Mouse (Mus musculus) neural tube, embryonic 12.5 days (tissue): ENCODE results near the gene Ecsit. TPM values are rescaled to one million over a fixed set of nuclear protein-coding genes. Genes with fewer than 3 reads are reported as not detected.
"Not testable (repeated sequence)": the region's sequence is repeated elsewhere in the genome, so short reads cannot be mapped to it uniquely, and the experiment has no call there.

ENCODE experiments used
- ATAC-seq: fragments of 200-750 bp; cut with Nextera tagmentation; 2 replicates; pipeline ENCODE4 v1.8.0; 2017; ENCODE audit warnings: low read depth, mild to moderate bottlenecking, moderate TSS enrichment, moderate library complexity; ENCODE audit not compliant: low FRiP score
- H3K27ac ChIP-seq: fragments of 300-500 bp; sonication (generic); 2 replicates; pipeline ENCODE4 v1.5.1; 2016
- H3K27me3 ChIP-seq: fragments of 300-500 bp; sonication (generic); replicated peaks from 2 replicates; pipeline ENCODE4 v1.6.1; 2016; ENCODE audit warnings: mild to moderate bottlenecking
- H3K36me3 ChIP-seq: fragments of 300-500 bp; sonication (generic); 2 replicates; pipeline ENCODE4 v1.6.1; 2016; ENCODE audit warnings: mild to moderate bottlenecking
- H3K4me1 ChIP-seq: fragments of 300-500 bp; sonication (generic); 2 replicates; pipeline ENCODE4 v1.6.1; 2016
- H3K4me2 ChIP-seq: fragments of 300-500 bp; sonication (generic); replicated peaks from 2 replicates; pipeline ENCODE4 v1.6.1; 2016; ENCODE audit warnings: mild to moderate bottlenecking
- H3K4me3 ChIP-seq: fragments of 300-500 bp; sonication (generic); 2 replicates; pipeline ENCODE4 v1.5.1; 2016
- H3K9ac ChIP-seq: fragments of 300-500 bp; sonication (generic); 2 replicates; pipeline ENCODE4 v1.6.1; 2016; ENCODE audit warnings: mild to moderate bottlenecking
- H3K9me3 ChIP-seq: fragments of 300-500 bp; sonication (generic); 2 replicates; pipeline ENCODE4 v1.6.1; 2016; ENCODE audit warnings: mild to moderate bottlenecking
- WGBS: fragments of 180-500 bp; shearing (Covaris S2); methylation state at CpG from one replicate; pipeline ENCODE4 v1.1.7; 2016; 5-methylcytosine and 5-hydroxymethylcytosine counted together
- polyA plus RNA-seq: library from polyadenylated mRNA; unstranded; fragments of >200 nt; fragmentation: Nextera tagmentation; extraction: Ambion mirVana; gene quantifications from 2 replicates; pipeline ENCODE4 v1.2.1, GENCODE M21; 2016

Gene Ecsit
- polyA plus RNA-seq, 1 experiment from 2014 or later = 46.7 TPM

GRCm38 (mm10) chr9:22086012-22086411 is 774 bp upstream of the Ecsit start:
- H3K36me3 ChIP-seq = no peaks in the 10 kb centered on the region
- no peak for ATAC-seq
- no peak overlapping the region for H3K27ac ChIP-seq
- peak overlapping the region; percentile 81 for H3K4me2 ChIP-seq
- H3K4me1 ChIP-seq = peaks cover 13% of the 10 kb centered on the region
- no peaks in the 10 kb centered on the region for H3K9me3 ChIP-seq
- H3K4me3 ChIP-seq = peak overlapping the region; percentile 68
- 82% methylated on average over 6 of the region's 6 CpGs for WGBS
- H3K9ac ChIP-seq = peak overlapping the region; percentile 67
- no peaks in the 10 kb centered on the region for H3K27me3 ChIP-seq

- Histone ChIP-seq H3K4me2 (peak overlapping the region; percentile 81), H3K9me3 (no peaks in the 10 kb centered on the region), H3K36me3 (no peaks in the 10 kb centered on the region), H3K4me1 (peaks cover 13% of the 10 kb centered on the region), H3K27ac (no peak overlapping the region), H3K4me3 (peak overlapping the region; percentile 68), H3K27me3 (no peaks in the 10 kb centered on the region), H3K9ac (peak overlapping the region; percentile 67)
- ATAC-seq = no peak
- 44% methylated on average over 4 of the region's 4 CpGs for WGBS
These were observed 594 bp downstream of the Ecsit start for GRCm38 (mm10) chr9:22084667-22085021.

GRCm38 (mm10) chr9:22076223-22076622 is 9.0 kb downstream of the Ecsit start:
- WGBS = 94% methylated on average over 23 of the region's 23 CpGs
- no peak overlapping the region for H3K27ac ChIP-seq
- no peaks in the 10 kb centered on the region for H3K4me1 ChIP-seq
- peaks cover 32% of the 10 kb centered on the region for H3K36me3 ChIP-seq
- no peaks in the 10 kb centered on the region for H3K9me3 ChIP-seq
- ATAC-seq = no peak
- no peaks in the 10 kb centered on the region for H3K27me3 ChIP-seq
- H3K9ac ChIP-seq = no peak overlapping the region
- no peak overlapping the region for H3K4me2 ChIP-seq
- H3K4me3 ChIP-seq = no peak overlapping the region

- not testable (repeated sequence) for H3K9ac ChIP-seq, H3K27me3 ChIP-seq, H3K27ac ChIP-seq, H3K4me1 ChIP-seq, H3K4me3 ChIP-seq, ATAC-seq, H3K4me2 ChIP-seq, H3K9me3 ChIP-seq
- peaks cover 32% of the 10 kb centered on the region for H3K36me3 ChIP-seq
- WGBS = 85% methylated on average over 5 of the region's 5 CpGs
These were observed 9.5 kb downstream of the Ecsit start for GRCm38 (mm10) chr9:22075778-22076177.

GRCm38 (mm10) chr9:22072276-22072675 is 13.0 kb downstream of the Ecsit start:
- peaks cover 10% of the 10 kb centered on the region for H3K4me1 ChIP-seq
- no peak overlapping the region for H3K27ac ChIP-seq
- H3K27me3 ChIP-seq = no peaks in the 10 kb centered on the region
- no peaks in the 10 kb centered on the region for H3K9me3 ChIP-seq
- H3K9ac ChIP-seq = no peak overlapping the region
- WGBS = 95% methylated on average over 4 of the region's 4 CpGs
- peaks cover 39% of the 10 kb centered on the region for H3K36me3 ChIP-seq
- no peak for ATAC-seq
- H3K4me3 ChIP-seq = no peak overlapping the region
- no peak overlapping the region for H3K4me2 ChIP-seq

- H3K9ac ChIP-seq = peak within 1 kb of the TSS; percentile 70
- H3K4me2 ChIP-seq = peak within 1 kb of the TSS; percentile 63
- no peaks in the 10 kb centered on the region for H3K27me3 ChIP-seq
- peak within 1 kb of the TSS; percentile 74 for H3K4me3 ChIP-seq
- under 1% methylated on average over 86 of the region's 87 CpGs for WGBS
- no peaks in the 10 kb centered on the region for H3K9me3 ChIP-seq
- peak; percentile 99 for ATAC-seq
- H3K36me3 ChIP-seq = peaks cover 39% of the 10 kb centered on the region
- peak within 1 kb of the TSS; percentile 82 for H3K27ac ChIP-seq
- peaks cover 10% of the 10 kb centered on the region for H3K4me1 ChIP-seq
These were observed 14.3 kb downstream of the Ecsit start, which contains the start of the genes Gm49318 and Zfp653 for GRCm38 (mm10) chr9:22070791-22071573. Gene Gm49318 (minus strand): TSS chr9:22071259. Gene Zfp653 (minus strand): TSS chr9:22071376.

GRCm38 (mm10) chr9:22069881-22070553 is 15.2 kb downstream of the Ecsit start:
- Histone ChIP-seq H3K4me3 (peak overlapping the region; percentile 74), H3K9ac (0 out of 2 replicates have a peak overlapping the region, but pooled peaks have one; percentile 70), H3K27ac (no peak overlapping the region), H3K9me3 (no peaks in the 10 kb centered on the region), H3K4me1 (peaks cover 10% of the 10 kb centered on the region), H3K36me3 (peaks cover 44% of the 10 kb centered on the region), H3K4me2 (peak overlapping the region; percentile 63), H3K27me3 (no peaks in the 10 kb centered on the region)
- WGBS = 70% methylated on average over 4 of the region's 4 CpGs
- ATAC-seq = peak; percentile 5

- H3K36me3 ChIP-seq = peaks cover 57% of the 10 kb centered on the region
- H3K9ac ChIP-seq = no peak overlapping the region
- H3K27ac ChIP-seq = no peak overlapping the region
- H3K4me2 ChIP-seq = no peak overlapping the region
- H3K4me3 ChIP-seq = no peak overlapping the region
- no peak for ATAC-seq
- H3K27me3 ChIP-seq = no peaks in the 10 kb centered on the region
- H3K9me3 ChIP-seq = no peaks in the 10 kb centered on the region
- H3K4me1 ChIP-seq = peaks cover 10% of the 10 kb centered on the region
- 88% methylated on average over 5 of the region's 5 CpGs for WGBS
These were observed 18.0 kb downstream of the Ecsit start for GRCm38 (mm10) chr9:22067195-22067594.

GRCm38 (mm10) chr9:22066433-22066832 is 18.8 kb downstream of the Ecsit start:
- H3K4me2 ChIP-seq = no peak overlapping the region
- H3K27me3 ChIP-seq = no peaks in the 10 kb centered on the region
- H3K9ac ChIP-seq = no peak overlapping the region
- peaks cover 62% of the 10 kb centered on the region for H3K36me3 ChIP-seq
- ATAC-seq = no peak
- 74% methylated on average over 3 of the region's 3 CpGs for WGBS
- peaks cover 10% of the 10 kb centered on the region for H3K4me1 ChIP-seq
- no peak overlapping the region for H3K4me3 ChIP-seq
- no peaks in the 10 kb centered on the region for H3K9me3 ChIP-seq
- H3K27ac ChIP-seq = no peak overlapping the region

GRCm38 (mm10) chr9:22065642-22066041 is 19.6 kb downstream of the Ecsit start:
- Histone ChIP-seq H3K9me3 (no peaks in the 10 kb centered on the region), H3K4me1 (peaks cover 10% of the 10 kb centered on the region), H3K27me3 (no peaks in the 10 kb centered on the region), H3K9ac (no peak overlapping the region), H3K4me2 (no peak overlapping the region), H3K27ac (no peak overlapping the region), H3K4me3 (no peak overlapping the region), H3K36me3 (peaks cover 69% of the 10 kb centered on the region)
- no peak for ATAC-seq
- WGBS = 95% methylated on average over 11 of the region's 11 CpGs

GRCm38 (mm10) chr9:22064341-22064740 is 20.9 kb downstream of the Ecsit start:
- no peak for ATAC-seq
- H3K4me3 ChIP-seq = no peak overlapping the region
- 96% methylated on average over 3 of the region's 3 CpGs for WGBS
- H3K4me2 ChIP-seq = no peak overlapping the region
- H3K27me3 ChIP-seq = no peaks in the 10 kb centered on the region
- H3K27ac ChIP-seq = no peak overlapping the region
- H3K9ac ChIP-seq = no peak overlapping the region
- H3K4me1 ChIP-seq = no peaks in the 10 kb centered on the region; the same call in 1 of the 2 replicates
- H3K9me3 ChIP-seq = no peaks in the 10 kb centered on the region
- H3K36me3 ChIP-seq = peaks cover 75% of the 10 kb centered on the region

- Histone ChIP-seq H3K27me3 (no peaks in the 10 kb centered on the region), H3K27ac (no peak overlapping the region), H3K9ac (no peak overlapping the region), H3K4me1 (no peaks in the 10 kb centered on the region; the same call in 1 of the 2 replicates), H3K4me3 (no peak overlapping the region), H3K9me3 (no peaks in the 10 kb centered on the region), H3K36me3 (peaks cover 81% of the 10 kb centered on the region), H3K4me2 (no peak overlapping the region)
- 84% methylated on average over 2 of the region's 2 CpGs for WGBS
- ATAC-seq = no peak
These were observed 23.9 kb downstream of the Ecsit start for GRCm38 (mm10) chr9:22061339-22061738.
